Mouse (Mus musculus) heart, postnatal 0 days (tissue): Measurements from ENCODE around the gene St6galnac6.

ENCODE experiments used
- CTCF ChIP-seq: IDR thresholded peaks from 2 replicates; pipeline ENCODE4 v1.5.1; 2016; ENCODE audit warnings: antibody characterized with exemption, control low read depth, low read depth
- EP300 ChIP-seq: IDR thresholded peaks from 2 replicates; pipeline ENCODE4 v1.6.1; 2016; ENCODE audit warnings: antibody characterized with exemption, low read depth

DNA sequence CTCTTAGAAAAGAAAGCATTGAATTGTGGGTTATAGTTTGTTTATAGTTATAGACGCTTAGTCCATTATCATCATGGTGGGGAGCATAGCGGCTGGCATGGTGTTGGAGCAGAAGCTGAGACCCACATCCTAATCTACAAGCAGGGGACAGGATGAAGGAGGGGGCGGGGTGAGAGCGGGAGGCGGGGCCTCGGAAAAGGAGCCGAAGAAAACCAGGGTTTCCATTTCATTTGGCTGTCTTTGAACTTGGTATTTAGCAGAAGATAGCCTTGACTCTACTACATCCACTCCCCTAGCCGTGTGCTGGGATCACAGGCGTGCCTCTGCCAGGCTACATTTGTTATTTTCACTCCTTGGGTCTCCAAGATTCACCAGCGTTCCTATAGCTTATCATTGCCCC, 5.1 kb downstream of the St6galnac6 start:
- no peak for TF ChIP-seq CTCF
- TF ChIP-seq EP300 = no peak
